Mouse (Mus musculus) midbrain, embryonic 16.5 days (tissue): ENCODE data around the gene Fam184b. TPM values are rescaled to one million over a fixed set of nuclear protein-coding genes. Genes with fewer than 3 reads are reported as not detected.

Experiments
- polyA plus RNA-seq: library from polyadenylated mRNA; unstranded; fragments of >200 nt; fragmentation: Nextera tagmentation; extraction: Ambion mirVana; gene quantifications from 2 replicates; pipeline ENCODE4 v1.2.1, GENCODE M21; 2015

Fam184b gene
- polyA plus RNA-seq, 1 experiment from 2014 or later = 9.4 TPM

Other genes with a start within 250 kb of the Fam184b start
- gene Qdpr, start 189.4 kb downstream of the Fam184b start, polyA plus RNA-seq = 112 and 127 TPM in 2 replicates
- gene Clrn2, start 185.9 kb downstream of the Fam184b start, polyA plus RNA-seq = 0.33 TPM in 1 of 2 replicates, not detected in the other
- 28.8 and 31.6 TPM in 2 replicates for gene Lap3, start 146.2 kb downstream of the Fam184b start, polyA plus RNA-seq
- gene Med28, start 119.4 kb downstream of the Fam184b start, polyA plus RNA-seq = 265 and 266 TPM in 2 replicates
- 5.0 and 6.6 TPM in 2 replicates for gene Ncapg, start 30.3 kb upstream of the Fam184b start, polyA plus RNA-seq
- 60.9 and 65.3 TPM in 2 replicates for gene Lcorl, start 218.0 kb upstream of the Fam184b start, polyA plus RNA-seq